Mouse (Mus musculus) kidney, postnatal 0 days (tissue): ENCODE results near the gene Abca6. TPM values are rescaled to one million over a fixed set of nuclear protein-coding genes. Genes with fewer than 3 reads are reported as not detected.

Experiments used
- ATAC-seq: fragments of 200-750 bp; cut with Nextera tagmentation; replicated peaks from 2 replicates; pipeline ENCODE4 v1.8.0; 2017; ENCODE audit warnings: low read depth, moderate number of reproducible peaks, moderate TSS enrichment, moderate library complexity; ENCODE audit not compliant: low FRiP score
- DNase-seq: peaks from one replicate; pipeline ENCODE4 v3.0.0-alpha.2; 2016; ENCODE audit warnings: low spot score
- H3K27ac ChIP-seq: fragments of 300-500 bp; sonication (generic); 2 replicates; pipeline ENCODE4 v1.5.1; 2014; ENCODE audit warnings: mild to moderate bottlenecking
- H3K27me3 ChIP-seq: fragments of 300-500 bp; sonication (generic); 2 replicates; pipeline ENCODE4 v1.6.1; 2014; ENCODE audit warnings: low read length, mixed read lengths; ENCODE audit not compliant: insufficient read depth
- H3K36me3 ChIP-seq: fragments of 300-500 bp; sonication (generic); 2 replicates; pipeline ENCODE4 v1.6.1; 2014; ENCODE audit warnings: low read length, mixed read lengths; ENCODE audit not compliant: insufficient read depth
- H3K4me1 ChIP-seq: fragments of 300-500 bp; sonication (generic); replicated peaks from 2 replicates; pipeline ENCODE4 v1.6.1; 2014; ENCODE audit warnings: antibody characterized with exemption, low read length, mixed read lengths; ENCODE audit not compliant: insufficient read depth
- H3K4me2 ChIP-seq: fragments of 300-500 bp; sonication (generic); 2 replicates; pipeline ENCODE4 v1.6.1; 2014; ENCODE audit warnings: mild to moderate bottlenecking, low read length, moderate library complexity, mixed read lengths
- H3K4me3 ChIP-seq: fragments of 300-500 bp; sonication (generic); replicated peaks from 2 replicates; pipeline ENCODE4 v1.5.1; 2014; ENCODE audit warnings: low read depth, low read length
- H3K9ac ChIP-seq: fragments of 300-500 bp; sonication (generic); 2 replicates; pipeline ENCODE4 v1.6.1; 2014; ENCODE audit warnings: low read depth, low read length
- H3K9me3 ChIP-seq: fragments of 300-500 bp; sonication (generic); replicated peaks from 2 replicates; pipeline ENCODE4 v1.6.1; 2016; ENCODE audit warnings: low read length, inconsistent platforms, mixed read lengths
- CTCF ChIP-seq: IDR thresholded peaks from 2 replicates; pipeline ENCODE4 v1.5.1; 2016; ENCODE audit warnings: antibody characterized with exemption, low read depth, mild to moderate bottlenecking, moderate library complexity
- WGBS: fragments of 180-500 bp; shearing (Covaris S2); extraction: QIAGEN DNeasy Blood & Tissue Kit; methylation state at CpG from one replicate; pipeline ENCODE4 v1.1.7; 2014; 5-methylcytosine and 5-hydroxymethylcytosine counted together
- polyA plus RNA-seq: library from polyadenylated mRNA; unstranded; fragments of >200 nt; fragmentation: Nextera tagmentation; extraction: Ambion mirVana; gene quantifications from 2 replicates; pipeline ENCODE4 v1.2.1, GENCODE M21; 2015

Abca6 gene
- polyA plus RNA-seq, 1 experiment from 2014 or later, result 0.54 TPM

DNA sequence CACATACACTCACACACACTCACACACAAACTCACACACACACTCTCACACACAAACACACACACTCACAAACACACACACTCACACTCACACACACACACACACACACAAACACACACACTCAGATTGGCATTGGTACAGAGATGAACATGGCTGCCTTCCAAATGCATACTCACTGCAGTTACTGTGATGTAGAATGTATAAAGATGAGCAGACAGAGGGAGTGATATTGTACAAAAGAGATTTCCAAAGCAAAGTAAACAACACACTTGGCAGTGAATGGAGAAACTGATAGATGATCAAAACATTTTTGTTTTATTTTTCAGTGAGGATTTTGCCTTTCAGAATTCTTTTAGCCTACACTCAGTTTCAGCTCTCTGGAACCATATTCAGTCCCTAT is 34.5 kb downstream of the Abca6 start:
- Histone ChIP-seq H3K4me3 (no peak overlapping the region), H3K27me3 (no peaks in the 10 kb centered on the region), H3K4me2 (no peak overlapping the region), H3K36me3 (no peaks in the 10 kb centered on the region), H3K9me3 (no peaks in the 10 kb centered on the region), H3K27ac (no peak overlapping the region), H3K9ac (no peak overlapping the region), H3K4me1 (no peaks in the 10 kb centered on the region)
- TF ChIP-seq CTCF, result no peak
- no peak for DNase-seq
- ATAC-seq, result no peak

DNA sequence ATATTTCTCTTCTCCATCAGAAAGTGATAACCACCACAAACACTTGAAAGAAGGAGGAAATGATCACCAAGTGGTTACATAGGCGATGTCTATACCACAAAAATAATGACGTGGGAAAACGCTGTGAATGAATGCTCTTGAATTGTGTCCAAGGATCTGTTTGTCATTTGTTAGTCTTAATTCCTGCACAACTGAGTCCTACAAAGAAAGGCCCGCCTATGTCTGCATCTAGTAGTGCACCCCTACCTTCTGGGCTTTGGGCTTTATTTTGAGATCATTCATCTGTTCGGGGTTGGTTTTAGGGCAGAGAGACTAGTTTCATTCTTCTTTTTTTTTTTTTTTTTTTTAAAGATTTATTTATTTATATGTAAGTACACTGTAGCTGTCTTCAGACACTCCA is 47.6 kb downstream of the Abca6 start:
- Histone ChIP-seq H3K27ac (no peak overlapping the region), H3K4me3 (no peak overlapping the region), H3K9ac (no peak overlapping the region), H3K4me1 (no peaks in the 10 kb centered on the region), H3K27me3 (no peaks in the 10 kb centered on the region), H3K36me3 (no peaks in the 10 kb centered on the region), H3K9me3 (no peaks in the 10 kb centered on the region), H3K4me2 (no peak overlapping the region)
- ATAC-seq (no peak), DNase-seq (no peak)
- WGBS, result 79% methylated on average over 5 of the region's 5 CpGs
- no peak for TF ChIP-seq CTCF

DNA sequence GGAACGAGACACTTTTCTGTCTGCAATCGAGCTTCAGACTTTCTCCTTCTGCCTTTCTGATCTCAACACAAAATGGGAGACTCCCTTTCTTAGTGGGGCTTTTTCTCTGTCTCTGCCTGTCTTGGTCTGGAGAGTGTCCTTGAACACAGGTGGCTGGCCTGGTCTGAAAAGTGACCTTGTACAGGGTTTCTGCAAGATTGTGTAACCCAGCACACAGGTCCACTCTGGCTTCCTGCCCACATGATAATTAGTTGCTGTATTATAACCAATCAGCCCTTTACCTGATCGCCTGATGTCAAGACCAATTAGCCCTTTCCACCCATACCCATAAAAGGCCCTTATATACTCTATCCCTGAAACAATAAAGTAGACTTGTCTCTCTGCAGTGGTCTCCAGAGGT is 52.7 kb downstream of the Abca6 start:
- Histone ChIP-seq H3K4me3 (no peak overlapping the region), H3K27ac (no peak overlapping the region), H3K9ac (no peak overlapping the region), H3K36me3 (no peaks in the 10 kb centered on the region), H3K27me3 (no peaks in the 10 kb centered on the region), H3K4me1 (no peaks in the 10 kb centered on the region), H3K4me2 (no peak overlapping the region), H3K9me3 (no peaks in the 10 kb centered on the region)
- ATAC-seq (no peak), DNase-seq (no peak)
- 70% methylated on average over 3 of the region's 3 CpGs for WGBS
- no peak for TF ChIP-seq CTCF

DNA sequence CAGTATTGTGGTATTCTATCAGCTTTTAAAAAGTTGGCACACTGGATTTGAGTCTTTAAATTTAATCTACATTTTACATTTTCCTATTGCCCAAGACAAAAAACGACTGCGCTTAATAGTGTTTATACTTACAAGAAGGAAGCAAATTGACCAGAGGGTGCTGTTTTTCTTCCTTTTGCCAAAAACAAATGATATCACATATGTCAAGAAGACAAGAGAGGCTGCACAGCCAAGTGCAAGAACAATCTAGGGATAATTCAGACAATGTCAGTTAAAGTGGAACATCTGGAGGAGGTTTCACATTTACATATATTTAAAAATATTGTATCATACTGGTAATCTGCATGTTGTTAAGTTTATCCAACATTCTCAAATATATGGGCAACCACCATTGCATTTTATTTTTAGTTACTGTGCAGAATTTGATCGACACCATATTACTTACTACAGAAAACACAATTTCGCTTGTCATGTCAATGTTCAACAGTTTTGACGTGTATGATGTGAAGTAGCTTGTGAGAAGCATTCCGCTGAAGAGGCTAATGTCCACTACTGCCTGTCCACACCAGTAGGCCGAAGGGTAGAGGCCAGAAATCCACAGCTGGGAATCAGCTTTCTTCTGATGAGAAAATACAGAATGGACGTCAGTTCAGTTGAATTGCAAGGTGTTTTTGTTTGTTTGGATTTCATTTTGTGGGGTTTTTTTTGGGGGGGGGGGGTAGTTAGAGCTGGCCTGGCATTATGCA is 54.8 kb downstream of the Abca6 start:
- Histone ChIP-seq H3K27ac (no peak overlapping the region), H3K4me3 (no peak overlapping the region), H3K36me3 (no peaks in the 10 kb centered on the region), H3K27me3 (no peaks in the 10 kb centered on the region), H3K9ac (no peak overlapping the region), H3K4me2 (no peak overlapping the region), H3K9me3 (no peaks in the 10 kb centered on the region), H3K4me1 (no peaks in the 10 kb centered on the region)
- WGBS, result 82% methylated on average over 8 of the region's 8 CpGs
- ATAC-seq (no peak), DNase-seq (no peak)
- no peak for TF ChIP-seq CTCF

DNA sequence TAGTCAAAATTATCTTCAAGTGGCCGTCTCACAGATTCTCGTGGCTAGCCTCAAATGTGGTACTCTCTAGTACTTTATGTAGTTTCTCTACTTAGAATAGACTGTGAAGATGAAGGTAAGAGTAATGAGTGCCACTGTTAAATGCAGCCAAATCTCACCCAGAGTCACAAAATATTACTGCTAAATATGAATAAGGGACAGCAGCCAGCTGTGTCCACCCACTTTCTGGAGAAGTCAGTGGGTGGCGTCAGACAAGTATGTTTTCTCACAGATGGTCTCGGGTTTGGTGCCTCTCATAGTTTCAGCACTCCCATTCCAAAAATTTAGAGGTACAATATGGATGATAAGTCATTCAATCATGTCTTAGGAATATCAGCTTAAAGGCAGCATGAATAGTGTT is 56.3 kb downstream of the Abca6 start:
- ATAC-seq, result no peak
- WGBS, result 91% methylated on average over 4 of the region's 4 CpGs

DNA sequence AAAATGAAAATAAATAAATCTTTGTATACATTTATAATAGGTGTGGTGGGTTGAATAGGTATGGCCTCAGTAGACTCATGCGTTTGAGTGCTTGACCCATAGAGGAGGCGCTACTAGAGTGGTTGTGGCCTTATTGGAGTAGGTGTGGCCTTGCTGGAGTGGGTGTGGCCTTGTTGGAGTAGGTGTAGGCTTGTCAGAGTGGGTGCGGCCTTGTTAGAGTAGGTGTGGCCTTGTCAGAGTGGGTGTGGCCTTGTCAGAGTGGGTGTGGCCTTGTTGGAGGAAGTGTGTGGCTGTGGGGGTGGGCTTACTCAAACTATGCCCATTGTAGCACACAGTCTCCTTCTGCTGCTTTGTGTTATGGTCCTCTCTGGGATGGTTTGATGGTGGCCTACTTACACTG is 80.4 kb downstream of the Abca6 start:
- no peak overlapping the region for H3K9ac ChIP-seq
- ATAC-seq (no peak), DNase-seq (no peak)
- no peaks in the 10 kb centered on the region for H3K9me3 ChIP-seq
- H3K4me2 ChIP-seq, result no peak overlapping the region
- no peaks in the 10 kb centered on the region for H3K36me3 ChIP-seq
- no peaks in the 10 kb centered on the region for H3K27me3 ChIP-seq
- no peak for TF ChIP-seq CTCF
- H3K4me3 ChIP-seq, result no peak overlapping the region
- 96% methylated on average over 3 of the region's 3 CpGs for WGBS
- H3K4me1 ChIP-seq, result no peaks in the 10 kb centered on the region
- H3K27ac ChIP-seq, result no peak overlapping the region

More for the DNA sequence above, 56.3 kb downstream of the Abca6 start:
- DNase-seq, result no peak
- Histone ChIP-seq H3K27ac (no peak overlapping the region), H3K27me3 (no peaks in the 10 kb centered on the region), H3K4me3 (no peak overlapping the region), H3K9ac (no peak overlapping the region), H3K9me3 (no peaks in the 10 kb centered on the region), H3K4me1 (no peaks in the 10 kb centered on the region), H3K36me3 (no peaks in the 10 kb centered on the region), H3K4me2 (no peak overlapping the region)
- TF ChIP-seq CTCF, result no peak
